Mouse (Mus musculus): ENCODE measurements around the gene Qrich2.

- no peak for TF ChIP-seq POLR2A (IDR thresholded peaks at IDR 0.05; ENCODE audit: borderline replicate concordance, control insufficient read depth, low read depth, low read length)
- TF ChIP-seq CTCF (IDR thresholded peaks at IDR 0.05; ENCODE audit: control insufficient read depth, insufficient read depth, low read length): no peak
Observed at GRCm38 (mm10) chr11:116428872-116429859, 36.9 kb downstream of the Qrich2 start.

Measured in bone marrow, adult 2 months (tissue).